Mouse (Mus musculus) heart, postnatal 0 days (tissue): ENCODE results near the gene Olfr1095.

Experiments used
- CTCF ChIP-seq: IDR thresholded peaks from 2 replicates; pipeline ENCODE4 v1.5.1; 2016; ENCODE audit warnings: antibody characterized with exemption, control low read depth, low read depth
- EP300 ChIP-seq: IDR thresholded peaks from 2 replicates; pipeline ENCODE4 v1.6.1; 2016; ENCODE audit warnings: antibody characterized with exemption, low read depth

GRCm38 (mm10) chr2:86809918-86810317, 41.6 kb downstream of the Olfr1095 start, which contains the start of gene Olfr141:
- TF ChIP-seq CTCF (no peak), EP300 (no peak)
